Mouse (Mus musculus): ENCODE measurements around the gene Ccl22.
A peak's percentile ranks its signal among the peaks of the same experiment; 100 is the strongest.

GRCm38 (mm10) chr8:94771941-94772670, 26.7 kb downstream of the Ccl22 start, which contains the start of gene Cx3cl1:
- TF ChIP-seq CTCF (IDR thresholded peaks at IDR 0.05; ENCODE audit: low read depth, low read length) (no peak), POLR2A (IDR thresholded peaks at IDR 0.05; ENCODE audit: extremely low read depth, insufficient read depth, low read length) (0 out of 2 replicates have a peak, but pooled peaks have one; percentile 22)

All from liver, adult 2 months (tissue).